Mouse (Mus musculus): ENCODE results near the gene Wfdc3. TPM values are rescaled to one million over a fixed set of nuclear protein-coding genes. Genes with fewer than 3 reads are reported as not detected.

Wfdc3 gene
- polyA plus RNA-seq, 1 experiment from 2014 or later: 0.95 TPM

GRCm38 (mm10) chr2:164715005-164715404 is 30.7 kb downstream of the Wfdc3 start, which contains the start of gene Spint5:
TSS of gene Spint5 (plus strand) at chr2:164715305.
- no peak for DNase-seq (ENCODE audit: low spot score)
- WGBS: 85% methylated on average over 6 of the region's 6 CpGs
- no peaks in the 10 kb centered on the region for H3K36me3 ChIP-seq
- no peaks in the 10 kb centered on the region for H3K27me3 ChIP-seq (ENCODE audit: low read depth, poor library complexity, severe bottlenecking)
- H3K27ac ChIP-seq: no peak within 1 kb of the TSS
- no peak within 1 kb of the TSS for H3K4me3 ChIP-seq
- no peaks in the 10 kb centered on the region for H3K9me3 ChIP-seq (replicated peaks)
- H3K4me1 ChIP-seq: no peaks in the 10 kb centered on the region

DNA sequence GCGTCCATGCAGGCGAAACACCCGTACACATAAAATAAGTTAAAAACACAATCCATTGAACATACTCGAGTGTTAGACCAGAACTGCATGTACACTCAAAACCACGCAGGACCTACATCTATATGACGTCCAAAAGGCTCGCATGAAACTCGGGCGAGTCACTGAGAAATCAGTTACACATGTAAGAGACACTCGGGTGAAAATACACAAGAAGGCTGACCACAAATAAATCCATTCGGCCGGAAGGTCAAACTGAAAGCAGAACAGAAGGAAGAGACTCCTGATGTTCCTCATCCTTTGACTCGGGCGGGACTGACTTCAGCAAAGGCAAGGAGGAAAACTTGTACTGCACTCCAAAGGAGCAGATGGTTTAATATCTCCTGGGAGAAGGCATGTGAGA is 39.7 kb downstream of the Wfdc3 start:
- H3K27me3 ChIP-seq (ENCODE audit: low read depth, poor library complexity, severe bottlenecking): no peaks in the 10 kb centered on the region
- H3K27ac ChIP-seq: no peak overlapping the region
- H3K4me1 ChIP-seq: no peaks in the 10 kb centered on the region
- no peaks in the 10 kb centered on the region for H3K36me3 ChIP-seq
- no peak overlapping the region for H3K4me3 ChIP-seq
- H3K9me3 ChIP-seq (replicated peaks): no peaks in the 10 kb centered on the region
- no peak for DNase-seq (ENCODE audit: low spot score)
- WGBS: 94% methylated on average over 14 of the region's 14 CpGs

DNA sequence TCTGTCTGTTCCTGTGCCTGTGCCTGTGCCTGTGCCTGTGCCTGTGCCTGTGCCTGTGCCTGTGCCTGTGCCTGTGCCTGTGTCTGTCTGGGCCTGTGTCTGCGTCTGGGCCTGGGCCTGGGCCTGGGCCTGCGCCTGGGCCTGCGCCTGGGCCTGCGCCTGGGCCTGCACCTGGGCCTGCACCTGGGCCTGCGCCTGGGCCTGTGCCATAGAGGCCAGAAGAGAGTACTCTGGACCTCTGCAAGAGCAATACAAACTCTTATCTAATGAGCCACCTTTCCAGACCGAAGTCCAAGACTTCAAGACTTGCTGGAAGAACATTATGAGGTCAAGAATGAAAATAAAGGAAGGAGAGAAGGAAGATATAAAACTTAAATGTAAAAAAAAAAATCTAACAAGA is 40.4 kb downstream of the Wfdc3 start:
- WGBS: 92% methylated on average over 6 of the region's 6 CpGs
- Histone ChIP-seq H3K36me3 (no peaks in the 10 kb centered on the region), H3K27ac (no peak overlapping the region), H3K4me3 (no peak overlapping the region), H3K9me3 (replicated peaks) (no peaks in the 10 kb centered on the region), H3K27me3 (ENCODE audit: low read depth, poor library complexity, severe bottlenecking) (no peaks in the 10 kb centered on the region), H3K4me1 (no peaks in the 10 kb centered on the region)
- DNase-seq (ENCODE audit: low spot score): no peak

DNA sequence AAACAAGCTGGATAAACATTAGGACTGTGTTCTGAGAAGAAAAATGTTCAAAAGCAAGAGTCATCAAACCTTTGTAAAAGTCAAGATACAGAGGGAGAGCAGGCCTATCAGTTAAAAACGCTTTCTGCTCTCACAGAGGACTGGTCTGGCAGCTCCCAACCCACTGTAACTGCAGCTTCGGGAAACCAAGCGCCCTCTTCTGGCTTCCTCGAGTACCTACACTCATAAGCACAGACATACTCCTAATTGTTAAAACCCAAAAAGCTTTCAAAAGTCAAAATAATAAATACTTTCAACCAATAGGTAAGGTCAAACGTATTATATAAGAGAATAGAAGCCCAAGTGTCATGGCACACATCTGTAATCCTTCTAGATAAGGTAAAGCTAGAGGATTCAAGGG is 41.5 kb downstream of the Wfdc3 start:
- no peak for DNase-seq (ENCODE audit: low spot score)
- H3K27ac ChIP-seq: no peak overlapping the region
- no peak overlapping the region for H3K4me3 ChIP-seq
- no peaks in the 10 kb centered on the region for H3K9me3 ChIP-seq (replicated peaks)
- no peaks in the 10 kb centered on the region for H3K36me3 ChIP-seq
- H3K27me3 ChIP-seq (ENCODE audit: low read depth, poor library complexity, severe bottlenecking): no peaks in the 10 kb centered on the region
- no peaks in the 10 kb centered on the region for H3K4me1 ChIP-seq
- 83% methylated on average over 5 of the region's 5 CpGs for WGBS

DNA sequence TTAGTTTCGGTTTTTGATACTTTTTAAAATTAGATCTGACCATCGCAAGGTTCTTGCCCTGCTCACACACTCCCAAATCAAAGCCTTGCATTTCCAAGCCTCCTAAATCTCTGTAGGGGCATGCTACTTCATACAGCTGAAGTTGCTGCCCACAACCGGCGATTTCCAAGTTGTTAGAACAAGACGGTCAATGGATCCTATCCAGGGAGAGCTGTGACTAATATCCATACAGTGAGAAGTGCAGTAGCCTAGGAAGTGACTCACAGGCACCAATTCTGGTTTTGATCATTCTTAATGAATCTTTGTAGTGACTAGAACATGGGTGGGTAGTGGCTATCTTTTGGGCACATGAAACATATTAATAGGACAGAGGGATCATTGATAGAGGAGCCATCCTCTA is 44.0 kb downstream of the Wfdc3 start:
- no peak overlapping the region for H3K27ac ChIP-seq
- 92% methylated on average over 5 of the region's 5 CpGs for WGBS
- DNase-seq (ENCODE audit: low spot score): no peak

GRCm38 (mm10) chr2:164700959-164701358 is 44.8 kb downstream of the Wfdc3 start:
- Histone ChIP-seq H3K9me3 (replicated peaks) (no peaks in the 10 kb centered on the region), H3K36me3 (no peaks in the 10 kb centered on the region), H3K4me3 (no peak overlapping the region), H3K27ac (no peak overlapping the region), H3K4me1 (no peaks in the 10 kb centered on the region), H3K27me3 (ENCODE audit: low read depth, poor library complexity, severe bottlenecking) (no peaks in the 10 kb centered on the region)
- DNase-seq (ENCODE audit: low spot score): no peak
- 79% methylated on average over 5 of the region's 5 CpGs for WGBS

More for the DNA sequence above, 44.0 kb downstream of the Wfdc3 start:
- H3K36me3 ChIP-seq: no peaks in the 10 kb centered on the region
- H3K9me3 ChIP-seq (replicated peaks): no peaks in the 10 kb centered on the region
- H3K27me3 ChIP-seq (ENCODE audit: low read depth, poor library complexity, severe bottlenecking): no peaks in the 10 kb centered on the region
- no peaks in the 10 kb centered on the region for H3K4me1 ChIP-seq
- no peak overlapping the region for H3K4me3 ChIP-seq

- no peak within 1 kb of the TSS for H3K4me3 ChIP-seq
- H3K4me1 ChIP-seq: no peaks in the 10 kb centered on the region
- no peaks in the 10 kb centered on the region for H3K9me3 ChIP-seq (replicated peaks)
- WGBS: 84% methylated on average over 4 of the region's 4 CpGs
- DNase-seq (ENCODE audit: low spot score): no peak
- H3K27me3 ChIP-seq (ENCODE audit: low read depth, poor library complexity, severe bottlenecking): no peaks in the 10 kb centered on the region
- H3K36me3 ChIP-seq: no peaks in the 10 kb centered on the region
- no peak within 1 kb of the TSS for H3K27ac ChIP-seq
Measured at GRCm38 (mm10) chr2:164698201-164698600, 47.5 kb downstream of the Wfdc3 start, which contains the start of gene Spint4. TSS of gene Spint4 (plus strand) at chr2:164698501.

- no peaks in the 10 kb centered on the region for H3K27me3 ChIP-seq (ENCODE audit: low read depth, poor library complexity, severe bottlenecking)
- 0 out of 2 replicates have a peak, but pooled peaks cover 3% of the 10 kb centered on the region for H3K4me1 ChIP-seq
- DNase-seq (ENCODE audit: low spot score): no peak
- no peaks in the 10 kb centered on the region for H3K36me3 ChIP-seq
- no peak within 1 kb of the TSS for H3K27ac ChIP-seq
- no peak within 1 kb of the TSS for H3K4me3 ChIP-seq
- WGBS: 76% methylated on average over 3 of the region's 3 CpGs
- H3K9me3 ChIP-seq (replicated peaks): no peaks in the 10 kb centered on the region
Measured at GRCm38 (mm10) chr2:164684807-164685206, 60.9 kb downstream of the Wfdc3 start, which contains the start of gene Wfdc13. TSS of gene Wfdc13 (plus strand) at chr2:164685107.

Other genes with a start within 250 kb of the Wfdc3 start
- gene Pigt, start 248.4 kb downstream of the Wfdc3 start, polyA plus RNA-seq (2016; fragmentation: Nextera tagmentation; extraction: Ambion mirVana): 35.7 and 37.5 TPM in 2 replicates
- gene Wfdc2, start 183.5 kb downstream of the Wfdc3 start, polyA plus RNA-seq (2016; fragmentation: Nextera tagmentation; extraction: Ambion mirVana): 35.5 and 40.0 TPM in 2 replicates
- not detected in 2 replicates for gene Spint3, start 172.5 kb downstream of the Wfdc3 start, polyA plus RNA-seq (2016; fragmentation: Nextera tagmentation; extraction: Ambion mirVana)
- gene Wfdc6a, start 160.5 kb downstream of the Wfdc3 start, polyA plus RNA-seq (2016; fragmentation: Nextera tagmentation; extraction: Ambion mirVana): not detected in 2 replicates
- gene Eppin, start 152.3 kb downstream of the Wfdc3 start, polyA plus RNA-seq (2016; fragmentation: Nextera tagmentation; extraction: Ambion mirVana): not detected in 2 replicates
- not detected in 2 replicates for gene Wfdc6b, start 132.4 kb downstream of the Wfdc3 start, polyA plus RNA-seq (2016; fragmentation: Nextera tagmentation; extraction: Ambion mirVana)
- gene Wfdc8, start 132.3 kb downstream of the Wfdc3 start, polyA plus RNA-seq (2016; fragmentation: Nextera tagmentation; extraction: Ambion mirVana): not detected in 2 replicates
- gene Wfdc16, start 107.1 kb downstream of the Wfdc3 start, polyA plus RNA-seq (2016; fragmentation: Nextera tagmentation; extraction: Ambion mirVana): not detected in 2 replicates
- not detected in 2 replicates for gene Wfdc10, start 89.9 kb downstream of the Wfdc3 start, polyA plus RNA-seq (2016; fragmentation: Nextera tagmentation; extraction: Ambion mirVana)
- not detected in 2 replicates for gene Wfdc9, start 89.3 kb downstream of the Wfdc3 start, polyA plus RNA-seq (2016; fragmentation: Nextera tagmentation; extraction: Ambion mirVana)
- gene Wfdc11, start 71.8 kb downstream of the Wfdc3 start, polyA plus RNA-seq (2016; fragmentation: Nextera tagmentation; extraction: Ambion mirVana): not detected in 2 replicates
- gene Wfdc13, start 60.8 kb downstream of the Wfdc3 start, polyA plus RNA-seq (2016; fragmentation: Nextera tagmentation; extraction: Ambion mirVana): not detected in 2 replicates
- gene Spint4, start 47.4 kb downstream of the Wfdc3 start, polyA plus RNA-seq (2016; fragmentation: Nextera tagmentation; extraction: Ambion mirVana): not detected in 2 replicates
- not detected in 2 replicates for gene Spint5, start 30.6 kb downstream of the Wfdc3 start, polyA plus RNA-seq (2016; fragmentation: Nextera tagmentation; extraction: Ambion mirVana)
- 93.1 and 93.2 TPM in 2 replicates for gene Dnttip1, start 52 bp upstream of the Wfdc3 start, polyA plus RNA-seq (2016; fragmentation: Nextera tagmentation; extraction: Ambion mirVana)
- 607 and 617 TPM in 2 replicates for gene Ube2c, start 24.0 kb upstream of the Wfdc3 start, polyA plus RNA-seq (2016; fragmentation: Nextera tagmentation; extraction: Ambion mirVana)
- 0.79 and 1.3 TPM in 2 replicates for gene Tnnc2, start 34.0 kb upstream of the Wfdc3 start, polyA plus RNA-seq (2016; fragmentation: Nextera tagmentation; extraction: Ambion mirVana)
- gene Snx21, start 39.9 kb upstream of the Wfdc3 start, polyA plus RNA-seq (2016; fragmentation: Nextera tagmentation; extraction: Ambion mirVana): 9.0 and 12.2 TPM in 2 replicates
- 14.7 and 18.4 TPM in 2 replicates for gene Acot8, start 59.0 kb upstream of the Wfdc3 start, polyA plus RNA-seq (2016; fragmentation: Nextera tagmentation; extraction: Ambion mirVana)
- 9.1 and 9.9 TPM in 2 replicates for gene Zswim3, start 59.2 kb upstream of the Wfdc3 start, polyA plus RNA-seq (2016; fragmentation: Nextera tagmentation; extraction: Ambion mirVana)
- 24.3 and 24.6 TPM in 2 replicates for gene Zswim1, start 76.8 kb upstream of the Wfdc3 start, polyA plus RNA-seq (2016; fragmentation: Nextera tagmentation; extraction: Ambion mirVana)
- gene Spata25, start 82.6 kb upstream of the Wfdc3 start, polyA plus RNA-seq (2016; fragmentation: Nextera tagmentation; extraction: Ambion mirVana): 0.36 TPM in 1 of 2 replicates, not detected in the other
- gene Ctsa, start 86.9 kb upstream of the Wfdc3 start, polyA plus RNA-seq (2016; fragmentation: Nextera tagmentation; extraction: Ambion mirVana): 93.0 and 105 TPM in 2 replicates
- gene Neurl2, start 87.5 kb upstream of the Wfdc3 start, polyA plus RNA-seq (2016; fragmentation: Nextera tagmentation; extraction: Ambion mirVana): 4.0 and 6.9 TPM in 2 replicates
- gene Pltp, start 111.8 kb upstream of the Wfdc3 start, polyA plus RNA-seq (2016; fragmentation: Nextera tagmentation; extraction: Ambion mirVana): 20.2 and 24.9 TPM in 2 replicates
- gene Pcif1, start 133.4 kb upstream of the Wfdc3 start, polyA plus RNA-seq (2016; fragmentation: Nextera tagmentation; extraction: Ambion mirVana): 73.7 and 86.7 TPM in 2 replicates
- gene Zfp335, start 165.8 kb upstream of the Wfdc3 start, polyA plus RNA-seq (2016; fragmentation: Nextera tagmentation; extraction: Ambion mirVana): 18.0 and 21.3 TPM in 2 replicates
- gene Mmp9, start 194.8 kb upstream of the Wfdc3 start, polyA plus RNA-seq (2016; fragmentation: Nextera tagmentation; extraction: Ambion mirVana): 0.31 and 0.33 TPM in 2 replicates
- gene Slc12a5, start 214.9 kb upstream of the Wfdc3 start, polyA plus RNA-seq (2016; fragmentation: Nextera tagmentation; extraction: Ambion mirVana): 0.83 and 1.0 TPM in 2 replicates

Data from limb, embryonic 10.5 days (tissue).